Mouse (Mus musculus): ENCODE results near the gene Dcaf15. TPM values are rescaled to one million over a fixed set of nuclear protein-coding genes. Genes with fewer than 3 reads are reported as not detected.

The Dcaf15 gene
- 20.4 and 26.6 TPM in 2 replicates for polyA plus RNA-seq (2012; rRNA removed)

- DNase-seq (ENCODE audit: low spot score): peak; percentile 87
These were observed at the start of gene Dcaf15 for GRCm38 (mm10) chr8:84104697-84105609. TSS of gene Dcaf15 (minus strand) at chr8:84104768.

GRCm38 (mm10) chr8:84149181-84149580 lies 44.6 kb upstream of the Dcaf15 start:
- no peak for DNase-seq (ENCODE audit: low spot score)

- DNase-seq (ENCODE audit: low spot score): no peak
These were observed 43.9 kb upstream of the Dcaf15 start for GRCm38 (mm10) chr8:84148531-84148850.

- DNase-seq (ENCODE audit: low spot score): peak; percentile 82
These were observed 43.4 kb upstream of the Dcaf15 start, which contains the start of the genes Cc2d1a and 4930432K21Rik for GRCm38 (mm10) chr8:84147769-84148530. TSS of gene Cc2d1a (minus strand) at chr8:84147936. TSS of gene 4930432K21Rik (plus strand) at chr8:84148025.

- peak; percentile 43 for DNase-seq (ENCODE audit: low spot score)
These were observed 42.8 kb upstream of the Dcaf15 start for GRCm38 (mm10) chr8:84147324-84147766.

- DNase-seq (ENCODE audit: low spot score): no peak
These were observed 40.2 kb upstream of the Dcaf15 start for GRCm38 (mm10) chr8:84144636-84145245.

- DNase-seq (ENCODE audit: low spot score): no peak
These were observed 36.3 kb upstream of the Dcaf15 start for GRCm38 (mm10) chr8:84140838-84141237.

- DNase-seq (ENCODE audit: low spot score): no peak
These were observed 33.3 kb upstream of the Dcaf15 start for GRCm38 (mm10) chr8:84137848-84138247.

- no peak for DNase-seq (ENCODE audit: low spot score)
These were observed 27.7 kb upstream of the Dcaf15 start for GRCm38 (mm10) chr8:84132225-84132624.

GRCm38 (mm10) chr8:84130806-84131205 lies 26.2 kb upstream of the Dcaf15 start:
- DNase-seq (ENCODE audit: low spot score): no peak

- DNase-seq (ENCODE audit: low spot score): no peak
These were observed 23.7 kb upstream of the Dcaf15 start for GRCm38 (mm10) chr8:84128277-84128676.

GRCm38 (mm10) chr8:84127202-84127901 lies 22.8 kb upstream of the Dcaf15 start:
- no peak for DNase-seq (ENCODE audit: low spot score)

- no peak for DNase-seq (ENCODE audit: low spot score)
These were observed 22.2 kb upstream of the Dcaf15 start for GRCm38 (mm10) chr8:84126742-84127141.

GRCm38 (mm10) chr8:84125656-84126055 lies 21.1 kb upstream of the Dcaf15 start, which contains the start of gene Podnl1:
TSS of gene Podnl1 (plus strand) at chr8:84125989.
- DNase-seq (ENCODE audit: low spot score): no peak

- DNase-seq (ENCODE audit: low spot score): no peak
These were observed 17.6 kb upstream of the Dcaf15 start for GRCm38 (mm10) chr8:84122151-84122550.

- DNase-seq (ENCODE audit: low spot score): no peak
These were observed 11.1 kb upstream of the Dcaf15 start for GRCm38 (mm10) chr8:84115646-84116045.

GRCm38 (mm10) chr8:84106216-84107040 lies 1.9 kb upstream of the Dcaf15 start:
- DNase-seq (ENCODE audit: low spot score): no peak

GRCm38 (mm10) chr8:84105676-84106075 lies 1.1 kb upstream of the Dcaf15 start:
- no peak for DNase-seq (ENCODE audit: low spot score)

- DNase-seq (ENCODE audit: low spot score): no peak
These were observed 347 bp downstream of the Dcaf15 start for GRCm38 (mm10) chr8:84104221-84104620.

- DNase-seq (ENCODE audit: low spot score): no peak
These were observed 967 bp downstream of the Dcaf15 start for GRCm38 (mm10) chr8:84103601-84104000.
